Mouse (Mus musculus) left cerebral cortex, adult 2 months (tissue): ENCODE results near the gene Pdzd2. TPM values are rescaled to one million over a fixed set of nuclear protein-coding genes. Genes with fewer than 3 reads are reported as not detected.

ENCODE experiments used
- DNase-seq, 2 experiments: peaks; one replicate each; pipeline ENCODE4 v3.0.0; 2021 to 2022; ENCODE audit warnings: low spot score in 2 of 2, mixed read lengths in 1 of 2; ENCODE audit errors: extremely low spot score in 1 of 2
- H3K27ac ChIP-seq: fragments of 200-600 bp; 2 replicates; pipeline ENCODE4 v1.8.1; 2022
- H3K4me3 ChIP-seq: fragments of 200-600 bp; 2 replicates; pipeline ENCODE4 v1.8.1; 2022
- CTCF ChIP-seq: fragments of 200-600 bp; IDR thresholded peaks from 2 replicates; pipeline ENCODE4 v1.8.1; 2022; ENCODE audit warnings: antibody characterized with exemption, mild to moderate bottlenecking, moderate library complexity
- intact Hi-C: fragments of 180-260 bp; cut with DNase I; formaldehyde crosslinking; loops from one replicate; pipeline ENCODE4 v1.15.1; 2025
- total RNA-seq, 2 experiments: library from RNA; stranded (reverse); gene quantifications; 2 replicates each; pipeline ENCODE4 v1.2.3; 2021

Pdzd2 gene
- total RNA-seq, 2 experiments from 2014 or later, result 86.1 to 93.1 TPM

- DNase-seq, result no peak
- no peak overlapping the region for H3K27ac ChIP-seq
- intact Hi-C loops, result no loop called here
- H3K4me3 ChIP-seq, result no peak overlapping the region
- no peak for TF ChIP-seq CTCF
Observed at GRCm38 (mm10) chr15:12655316-12655715, 84.4 kb downstream of the Pdzd2 start.

DNA sequence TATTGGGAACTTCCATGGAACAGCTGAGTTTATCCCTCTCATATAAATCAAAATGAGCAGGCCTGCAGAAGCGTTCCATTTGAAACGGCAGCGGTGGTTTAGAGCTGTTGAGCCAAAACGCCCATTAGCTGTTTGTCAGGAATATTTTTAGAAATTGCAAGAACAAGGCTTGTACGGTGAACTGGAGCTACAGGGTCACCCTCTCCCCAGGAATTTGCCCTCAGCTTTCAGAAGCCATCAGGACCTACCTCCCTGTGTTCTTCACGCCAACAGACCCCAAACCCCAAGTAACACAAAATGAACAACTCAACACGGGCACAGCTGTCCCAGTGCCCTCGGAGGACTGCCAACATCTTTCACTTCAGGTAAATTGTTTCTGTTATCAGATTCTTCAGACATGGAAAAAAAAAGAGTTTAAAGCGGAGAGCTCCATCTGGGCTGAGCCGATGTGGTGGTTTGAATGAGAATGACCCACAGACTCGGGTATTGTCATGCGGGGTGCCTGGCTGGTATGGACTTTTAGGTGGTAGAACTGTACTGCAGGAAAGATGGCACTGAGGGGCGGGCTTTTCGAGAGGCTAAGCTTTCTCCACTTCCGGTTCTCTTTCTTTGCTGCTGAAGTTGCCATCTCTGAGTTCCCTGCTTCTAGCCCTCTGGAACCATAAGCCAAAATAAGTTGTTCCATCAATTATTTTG lies 87.2 kb downstream of the Pdzd2 start:
- intact Hi-C loops, result no loop called here
- no peak for TF ChIP-seq CTCF
- Histone ChIP-seq H3K27ac (no peak overlapping the region), H3K4me3 (no peak overlapping the region)
- DNase-seq, result no peak

DNA sequence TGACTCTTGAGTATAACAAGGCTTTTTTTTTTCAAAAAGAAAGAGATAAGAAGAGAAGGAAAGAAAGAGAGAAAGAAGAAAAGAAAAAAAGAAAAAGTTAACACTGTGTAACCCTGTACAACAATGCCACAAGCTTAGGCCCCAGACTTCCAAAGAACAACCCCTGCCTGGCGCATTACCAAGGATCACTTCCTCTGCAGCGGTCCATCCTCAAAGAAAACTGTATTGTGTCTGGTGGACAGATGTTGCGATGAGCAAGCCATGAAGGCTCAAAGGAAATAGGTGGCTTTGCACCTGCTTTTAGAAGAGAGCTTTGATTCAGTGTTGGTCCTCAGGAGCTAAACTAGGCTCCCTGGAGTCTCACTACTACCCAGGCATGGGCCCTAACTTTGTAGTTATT lies 89.5 kb downstream of the Pdzd2 start:
- H3K27ac ChIP-seq, result no peak overlapping the region
- no peak for DNase-seq
- H3K4me3 ChIP-seq, result no peak overlapping the region
- TF ChIP-seq CTCF, result no peak
- intact Hi-C loops, result no loop called here

DNA sequence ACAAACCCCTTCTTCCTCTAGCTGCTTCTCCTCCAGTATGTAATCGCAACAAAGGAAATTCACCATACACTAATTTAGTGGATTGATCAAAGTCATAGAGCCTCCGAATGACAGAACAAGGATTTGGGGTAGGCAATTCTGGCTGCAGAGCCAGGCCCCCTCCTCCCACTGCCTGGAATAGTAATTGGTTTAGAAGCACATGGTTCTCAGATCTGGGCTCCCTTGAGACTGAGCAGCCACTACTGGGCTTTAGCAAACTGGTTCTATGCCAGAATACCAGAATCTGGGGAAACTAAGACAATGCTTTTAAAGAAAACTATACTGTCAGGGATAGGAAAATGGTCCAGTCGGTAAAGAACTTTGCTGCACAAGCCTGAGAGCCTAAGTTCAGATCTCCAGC lies 90.0 kb downstream of the Pdzd2 start:
- intact Hi-C loops, result no loop called here
- no peak overlapping the region for H3K27ac ChIP-seq
- no peak for TF ChIP-seq CTCF
- no peak for DNase-seq
- H3K4me3 ChIP-seq, result no peak overlapping the region

GRCm38 (mm10) chr15:12649131-12649530 lies 90.6 kb downstream of the Pdzd2 start:
- Histone ChIP-seq H3K4me3 (no peak overlapping the region), H3K27ac (no peak overlapping the region)
- DNase-seq, result no peak
- intact Hi-C loops, result no loop called here
- no peak for TF ChIP-seq CTCF

DNA sequence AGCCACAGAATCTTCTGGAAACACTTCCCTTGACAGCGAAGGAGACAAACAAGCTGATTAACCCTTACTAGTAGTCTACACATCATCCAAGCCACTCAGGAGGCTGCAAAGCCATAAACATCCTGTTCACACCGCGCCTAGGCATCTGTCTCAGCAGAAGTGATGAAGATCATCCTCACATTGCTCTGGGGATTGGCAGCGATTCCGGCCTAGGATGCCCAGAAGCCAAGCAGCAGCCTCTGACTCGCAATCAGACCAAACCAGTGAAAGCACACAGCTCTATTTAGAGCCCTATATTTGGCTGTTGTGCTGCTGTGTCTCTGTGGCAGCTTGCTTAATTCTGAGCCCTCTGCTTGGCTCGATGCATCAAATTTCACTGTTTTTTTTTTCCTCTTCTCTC lies 99.0 kb downstream of the Pdzd2 start:
- peak overlapping the region; percentile 57; the same call in 1 of the 2 replicates for H3K27ac ChIP-seq
- intact Hi-C loops, result no loop called here
- peak; percentile 29 to 44 for DNase-seq
- no peak for TF ChIP-seq CTCF
- H3K4me3 ChIP-seq, result no peak overlapping the region

GRCm38 (mm10) chr15:12639776-12640175 lies 99.9 kb downstream of the Pdzd2 start:
- no peak for DNase-seq
- Histone ChIP-seq H3K27ac (no peak overlapping the region), H3K4me3 (no peak overlapping the region)
- intact Hi-C loops, result no loop called here
- no peak for TF ChIP-seq CTCF

GRCm38 (mm10) chr15:12639181-12639580 lies 100.5 kb downstream of the Pdzd2 start:
- intact Hi-C loops, result no loop called here
- H3K4me3 ChIP-seq, result no peak overlapping the region
- TF ChIP-seq CTCF, result no peak
- no peak overlapping the region for H3K27ac ChIP-seq
- no peak for DNase-seq

- intact Hi-C loops, result no loop called here
- TF ChIP-seq CTCF, result no peak
Observed at GRCm38 (mm10) chr15:12638370-12639030, 101.2 kb downstream of the Pdzd2 start.

DNA sequence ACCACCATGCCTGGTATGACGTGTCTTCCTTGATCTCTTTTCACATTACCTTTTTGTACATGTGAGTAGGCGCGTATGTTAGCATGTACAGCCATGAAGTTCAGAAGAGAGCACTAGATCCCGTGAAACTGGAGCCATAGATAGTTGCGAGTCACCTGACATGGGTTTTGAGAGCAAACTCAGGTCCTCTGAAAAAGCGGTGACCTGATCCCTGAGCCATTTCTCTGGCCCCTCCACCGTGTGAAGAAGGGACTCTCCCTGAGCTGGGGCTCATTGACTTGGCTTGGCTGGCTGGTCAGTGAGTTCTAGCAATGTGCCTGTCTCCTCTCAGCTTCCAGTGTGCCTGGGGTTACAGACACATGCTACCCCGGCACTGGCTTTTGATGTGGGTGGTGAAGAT lies 102.2 kb downstream of the Pdzd2 start:
- DNase-seq, result no peak
- Histone ChIP-seq H3K4me3 (no peak overlapping the region), H3K27ac (no peak overlapping the region)
- intact Hi-C loops, result no loop called here
- no peak for TF ChIP-seq CTCF

More at GRCm38 (mm10) chr15:12638370-12639030, 101.2 kb downstream of the Pdzd2 start:
- DNase-seq, result no peak
- no peak overlapping the region for H3K4me3 ChIP-seq
- H3K27ac ChIP-seq, result no peak overlapping the region

DNA sequence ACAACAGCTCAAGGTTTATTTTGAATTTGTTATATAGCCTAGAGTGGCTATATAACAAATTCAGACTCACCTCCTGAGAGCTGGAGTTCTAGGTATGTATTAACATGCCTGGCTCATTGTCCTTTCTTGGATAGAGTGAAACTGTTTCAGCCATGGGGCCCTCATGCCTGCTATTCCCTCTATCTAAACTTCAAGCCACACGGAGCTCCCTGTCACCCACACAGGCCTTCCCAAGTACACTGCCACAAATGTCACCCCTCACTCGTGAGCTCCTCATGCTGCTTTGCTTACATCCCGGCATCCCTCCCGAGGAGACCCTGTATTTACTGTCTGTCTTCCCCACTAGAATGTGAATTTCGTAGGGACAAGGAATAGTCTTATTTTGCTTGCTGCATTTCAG lies 103.3 kb downstream of the Pdzd2 start:
- TF ChIP-seq CTCF, result no peak
- intact Hi-C loops, result no loop called here
- no peak overlapping the region for H3K27ac ChIP-seq
- no peak overlapping the region for H3K4me3 ChIP-seq
- no peak for DNase-seq

DNA sequence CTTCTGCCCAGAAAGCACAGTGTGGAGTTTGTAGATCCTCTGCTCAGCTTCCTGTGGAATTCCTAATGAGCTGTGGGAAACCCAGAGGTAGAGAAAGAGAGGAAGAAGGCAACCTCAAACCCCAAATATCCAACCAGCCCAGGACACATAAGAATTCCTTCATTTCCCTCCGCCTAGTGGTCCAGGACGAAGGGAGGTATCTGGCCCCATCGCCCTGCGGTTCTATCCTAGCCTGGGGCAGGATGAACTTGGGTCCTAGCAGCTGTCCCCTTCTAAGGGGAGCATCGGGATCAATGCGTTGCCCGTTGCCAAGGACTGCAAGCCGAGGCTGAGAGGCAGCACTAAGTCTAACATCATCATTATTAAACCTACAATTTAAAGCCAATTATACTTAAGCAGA lies 104.8 kb downstream of the Pdzd2 start:
- intact Hi-C loops, result no loop called here
- no peak for DNase-seq
- no peak for TF ChIP-seq CTCF
- Histone ChIP-seq H3K4me3 (no peak overlapping the region), H3K27ac (no peak overlapping the region)

DNA sequence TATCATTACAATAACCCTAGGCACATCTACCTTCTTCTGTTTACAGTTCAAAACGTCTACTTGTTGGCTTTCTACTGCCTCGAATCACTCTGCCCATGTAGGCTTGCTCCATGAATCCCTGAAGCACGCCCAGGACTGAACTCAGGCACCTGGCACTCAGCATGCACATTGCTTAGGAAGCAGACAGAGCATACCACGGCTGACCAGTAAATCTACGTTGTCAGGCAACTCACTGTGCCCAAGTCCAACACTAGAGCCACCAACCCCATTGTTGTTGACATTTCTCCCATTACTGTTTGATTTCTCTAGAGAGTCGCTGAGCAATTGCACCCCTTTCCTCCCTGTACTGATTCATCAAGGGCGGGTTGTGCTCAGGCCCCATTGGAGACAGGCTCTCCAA lies 110.6 kb downstream of the Pdzd2 start:
- no peak for DNase-seq
- no peak overlapping the region for H3K4me3 ChIP-seq
- no peak overlapping the region for H3K27ac ChIP-seq
- no peak for TF ChIP-seq CTCF
- intact Hi-C loops, result no loop called here
